Mouse (Mus musculus) heart, adult 9 months (tissue): ENCODE results near the gene Sh3bgrl3.

Experiments used
- DNase-seq, 2 experiments: peaks; one replicate each; pipeline ENCODE4 v3.0.0; 2022; ENCODE audit warnings: low spot score in 2 of 2

Sh3bgrl3 gene

GRCm38 (mm10) chr4:134110653-134111052 lies 17.9 kb downstream of the Sh3bgrl3 start:
- no peak for DNase-seq

- no peak for DNase-seq
These were observed 20.4 kb downstream of the Sh3bgrl3 start for GRCm38 (mm10) chr4:134108196-134108595.

GRCm38 (mm10) chr4:134107730-134108129 lies 20.9 kb downstream of the Sh3bgrl3 start:
- no peak for DNase-seq

- no peak for DNase-seq
These were observed 22.5 kb downstream of the Sh3bgrl3 start for GRCm38 (mm10) chr4:134106105-134106504.

- DNase-seq = no peak
These were observed 25.9 kb downstream of the Sh3bgrl3 start for GRCm38 (mm10) chr4:134102742-134103119.

- peak; percentile 84 to 89 for DNase-seq
These were observed 26.4 kb downstream of the Sh3bgrl3 start, which contains the start of gene Ubxn11 for GRCm38 (mm10) chr4:134101979-134102741. Gene Ubxn11 (plus strand): TSS chr4:134102570.

- no peak for DNase-seq
These were observed 28.3 kb downstream of the Sh3bgrl3 start for GRCm38 (mm10) chr4:134100245-134100644.

GRCm38 (mm10) chr4:134098628-134099027 lies 30.0 kb downstream of the Sh3bgrl3 start:
- peak; percentile 35 to 64 for DNase-seq

- peak; percentile 12 to 32 for DNase-seq
These were observed 31.5 kb downstream of the Sh3bgrl3 start for GRCm38 (mm10) chr4:134097015-134097608.

GRCm38 (mm10) chr4:134096120-134096519 lies 32.5 kb downstream of the Sh3bgrl3 start:
- DNase-seq = no peak

- DNase-seq = peak; percentile 19 to 38
These were observed 33.6 kb downstream of the Sh3bgrl3 start, which contains the start of gene Cd52 for GRCm38 (mm10) chr4:134094923-134095547. Gene Cd52 (minus strand): TSS chr4:134095082.

- DNase-seq = no peak
These were observed 34.5 kb downstream of the Sh3bgrl3 start for GRCm38 (mm10) chr4:134094004-134094564.

GRCm38 (mm10) chr4:134092382-134093288 lies 36.0 kb downstream of the Sh3bgrl3 start:
- peak in 1 of 2 experiments; percentile 45 for DNase-seq

GRCm38 (mm10) chr4:134091225-134091529 lies 37.4 kb downstream of the Sh3bgrl3 start:
- no peak for DNase-seq

GRCm38 (mm10) chr4:134090521-134091224 lies 37.9 kb downstream of the Sh3bgrl3 start:
- no peak for DNase-seq

- no peak for DNase-seq
These were observed 39.6 kb downstream of the Sh3bgrl3 start for GRCm38 (mm10) chr4:134089029-134089428.

- no peak for DNase-seq
These were observed 41.2 kb downstream of the Sh3bgrl3 start for GRCm38 (mm10) chr4:134087412-134087811.

GRCm38 (mm10) chr4:134084999-134085398 lies 43.6 kb downstream of the Sh3bgrl3 start:
- DNase-seq = no peak

- DNase-seq = no peak
These were observed 46.1 kb downstream of the Sh3bgrl3 start for GRCm38 (mm10) chr4:134082460-134082859.

GRCm38 (mm10) chr4:134081730-134082386 lies 46.7 kb downstream of the Sh3bgrl3 start:
- peak; percentile 20 to 36 for DNase-seq
